Mouse (Mus musculus) stomach, embryonic 14.5 days (tissue): ENCODE results near the gene Cd200r4. TPM values are rescaled to one million over a fixed set of nuclear protein-coding genes. Genes with fewer than 3 reads are reported as not detected.

Experiments used
- polyA plus RNA-seq: library from polyadenylated mRNA; unstranded; fragments of >200 nt; fragmentation: Nextera tagmentation; extraction: Ambion mirVana; gene quantifications from 2 replicates; pipeline ENCODE4 v1.2.1, GENCODE M21; 2014

Gene Cd200r4
- polyA plus RNA-seq, 1 experiment from 2014 or later, result 0.23 TPM

Other genes with a start within 250 kb of the Cd200r4 start
- 9.3 and 10.0 TPM in 2 replicates for gene Nepro, start 87.4 kb upstream of the Cd200r4 start, polyA plus RNA-seq
- 27.9 and 29.4 TPM in 2 replicates for gene Gtpbp8, start 65.4 kb upstream of the Cd200r4 start, polyA plus RNA-seq
- gene Cd200r1, start 46.0 kb upstream of the Cd200r4 start, polyA plus RNA-seq, result 0.71 and 1.2 TPM in 2 replicates
- gene Cd200r2, start 55.4 kb downstream of the Cd200r4 start, polyA plus RNA-seq, result not detected in 2 replicates
- gene Cd200r3, start 131.9 kb downstream of the Cd200r4 start, polyA plus RNA-seq, result 0.23 TPM in 1 of 2 replicates, not detected in the other